Mouse (Mus musculus) hindbrain, embryonic 16.5 days (tissue): ENCODE data around the gene Mxra8. TPM values are rescaled to one million over a fixed set of nuclear protein-coding genes. Genes with fewer than 3 reads are reported as not detected.
A peak's percentile ranks its signal among the peaks of the same experiment; 100 is the strongest.

Source experiments
- ATAC-seq: fragments of 200-750 bp; cut with Nextera tagmentation; 2 replicates; pipeline ENCODE4 v1.8.0; 2017; ENCODE audit warnings: moderate TSS enrichment, moderate library complexity
- H3K27ac ChIP-seq: fragments of 300-500 bp; sonication (generic); 2 replicates; pipeline ENCODE4 v1.5.1; 2014; ENCODE audit warnings: low read depth, mild to moderate bottlenecking, control low read depth, low read length, moderate library complexity
- H3K27me3 ChIP-seq: fragments of 300-500 bp; sonication (generic); replicated peaks from 2 replicates; pipeline ENCODE4 v1.6.1; 2014; ENCODE audit warnings: low read length; ENCODE audit not compliant: control insufficient read depth, insufficient read depth
- H3K36me3 ChIP-seq: fragments of 300-500 bp; sonication (generic); 2 replicates; pipeline ENCODE4 v1.6.1; 2014; ENCODE audit warnings: mild to moderate bottlenecking, low read length, moderate library complexity, mixed read lengths; ENCODE audit not compliant: control insufficient read depth, insufficient read depth
- H3K4me1 ChIP-seq: fragments of 300-500 bp; sonication (generic); 2 replicates; pipeline ENCODE4 v1.6.1; 2014; ENCODE audit warnings: low read depth, low read length; ENCODE audit not compliant: control insufficient read depth, insufficient read depth
- H3K4me2 ChIP-seq: fragments of 300-500 bp; sonication (generic); 2 replicates; pipeline ENCODE4 v1.6.1; 2014; ENCODE audit warnings: mild to moderate bottlenecking, low read length, control low read depth, moderate library complexity
- H3K4me3 ChIP-seq: fragments of 300-500 bp; sonication (generic); 2 replicates; pipeline ENCODE4 v1.5.1; 2014; ENCODE audit warnings: mild to moderate bottlenecking, low read length, control low read depth, moderate library complexity
- H3K9ac ChIP-seq: fragments of 300-500 bp; sonication (generic); 2 replicates; pipeline ENCODE4 v1.6.1; 2014; ENCODE audit warnings: low read depth, mild to moderate bottlenecking, control low read depth, low read length, moderate library complexity
- H3K9me3 ChIP-seq: fragments of 300-500 bp; sonication (generic); 2 replicates; pipeline ENCODE4 v1.6.1; 2014; ENCODE audit warnings: mild to moderate bottlenecking, low read length, moderate library complexity; ENCODE audit not compliant: control insufficient read depth
- WGBS: fragments of 180-500 bp; shearing (Covaris S2); extraction: QIAGEN DNeasy Blood & Tissue Kit; methylation state at CpG from one replicate; pipeline ENCODE4 v1.1.7; 2014; 5-methylcytosine and 5-hydroxymethylcytosine counted together
- polyA plus RNA-seq: library from polyadenylated mRNA; unstranded; fragments of >200 nt; fragmentation: Nextera tagmentation; extraction: Ambion mirVana; gene quantifications from 2 replicates; pipeline ENCODE4 v1.2.1, GENCODE M21; 2015

Mxra8 gene
- polyA plus RNA-seq, 1 experiment from 2014 or later, result 35.7 TPM

- Histone ChIP-seq H3K36me3 (no peaks in the 10 kb centered on the region), H3K27ac (no peak overlapping the region), H3K4me2 (peak overlapping the region; percentile 65; the same call in 1 of the 2 replicates), H3K9ac (0 out of 2 replicates have a peak overlapping the region, but pooled peaks have one; percentile 23), H3K4me3 (no peak overlapping the region), H3K9me3 (no peaks in the 10 kb centered on the region), H3K4me1 (peaks cover 13% of the 10 kb centered on the region), H3K27me3 (no peaks in the 10 kb centered on the region)
- WGBS, result 38% methylated on average over 38 of the region's 38 CpGs
- ATAC-seq, result no peak
Measured at GRCm38 (mm10) chr4:155841651-155842270, 2.3 kb downstream of the Mxra8 start.

- WGBS, result 91% methylated on average over 5 of the region's 5 CpGs
- H3K9ac ChIP-seq, result no peak overlapping the region
- H3K27me3 ChIP-seq, result no peaks in the 10 kb centered on the region
- H3K4me3 ChIP-seq, result no peak overlapping the region
- no peak overlapping the region for H3K27ac ChIP-seq
- no peak overlapping the region for H3K4me2 ChIP-seq
- no peak for ATAC-seq
- H3K9me3 ChIP-seq, result no peaks in the 10 kb centered on the region
- no peaks in the 10 kb centered on the region for H3K36me3 ChIP-seq
- H3K4me1 ChIP-seq, result peaks cover 18% of the 10 kb centered on the region
Measured at GRCm38 (mm10) chr4:155843231-155843630, 3.8 kb downstream of the Mxra8 start.

DNA sequence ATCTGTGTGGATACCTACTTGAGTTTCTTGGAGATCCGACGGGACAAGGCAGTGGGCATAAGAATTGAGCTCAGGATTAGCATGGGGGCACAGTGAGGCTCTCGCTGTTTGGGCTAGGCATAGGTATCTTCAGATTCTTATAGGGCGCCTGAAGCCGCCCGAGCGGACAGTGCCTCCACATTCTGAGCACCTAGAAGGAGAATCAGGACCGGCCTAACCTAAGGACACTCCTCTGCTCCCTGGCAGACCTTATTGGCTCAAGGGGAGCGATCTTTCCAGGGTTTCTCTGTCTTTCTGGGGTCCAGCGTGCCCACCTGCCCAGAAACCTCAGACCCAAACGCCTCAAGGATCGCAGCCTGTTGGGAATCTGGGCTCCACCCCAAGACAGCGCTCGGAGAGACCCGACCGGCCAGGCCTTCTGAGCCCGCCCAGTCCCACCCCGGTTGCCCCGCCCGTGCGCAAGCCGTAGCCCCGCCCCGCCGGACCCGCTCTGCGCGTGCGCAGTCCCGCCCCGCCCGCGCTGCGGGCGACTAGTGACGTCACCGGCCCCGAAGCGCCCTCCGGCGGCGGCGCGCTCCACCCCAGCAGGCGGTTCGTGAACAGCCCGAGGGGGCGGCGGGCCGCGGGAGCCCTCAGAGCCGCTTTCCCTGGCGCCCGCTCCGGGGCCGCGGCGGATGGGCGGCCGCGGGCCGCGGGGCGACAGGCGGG lies 7.5 kb downstream of the Mxra8 start, which contains the start of gene Dvl1:
Gene Dvl1, plus strand, starts transcription at position 532 of the 708 bp plus-strand sequence.
- Histone ChIP-seq H3K9ac (peak within 1 kb of the TSS; percentile 99), H3K27me3 (no peaks in the 10 kb centered on the region), H3K9me3 (no peaks in the 10 kb centered on the region), H3K36me3 (no peaks in the 10 kb centered on the region), H3K4me3 (peak within 1 kb of the TSS; percentile 90), H3K4me2 (peak within 1 kb of the TSS; percentile 93), H3K27ac (peak within 1 kb of the TSS; percentile 85), H3K4me1 (peaks cover 38% of the 10 kb centered on the region)
- WGBS, result 3% methylated on average over 60 of the region's 65 CpGs
- ATAC-seq, result peak; percentile 90

DNA sequence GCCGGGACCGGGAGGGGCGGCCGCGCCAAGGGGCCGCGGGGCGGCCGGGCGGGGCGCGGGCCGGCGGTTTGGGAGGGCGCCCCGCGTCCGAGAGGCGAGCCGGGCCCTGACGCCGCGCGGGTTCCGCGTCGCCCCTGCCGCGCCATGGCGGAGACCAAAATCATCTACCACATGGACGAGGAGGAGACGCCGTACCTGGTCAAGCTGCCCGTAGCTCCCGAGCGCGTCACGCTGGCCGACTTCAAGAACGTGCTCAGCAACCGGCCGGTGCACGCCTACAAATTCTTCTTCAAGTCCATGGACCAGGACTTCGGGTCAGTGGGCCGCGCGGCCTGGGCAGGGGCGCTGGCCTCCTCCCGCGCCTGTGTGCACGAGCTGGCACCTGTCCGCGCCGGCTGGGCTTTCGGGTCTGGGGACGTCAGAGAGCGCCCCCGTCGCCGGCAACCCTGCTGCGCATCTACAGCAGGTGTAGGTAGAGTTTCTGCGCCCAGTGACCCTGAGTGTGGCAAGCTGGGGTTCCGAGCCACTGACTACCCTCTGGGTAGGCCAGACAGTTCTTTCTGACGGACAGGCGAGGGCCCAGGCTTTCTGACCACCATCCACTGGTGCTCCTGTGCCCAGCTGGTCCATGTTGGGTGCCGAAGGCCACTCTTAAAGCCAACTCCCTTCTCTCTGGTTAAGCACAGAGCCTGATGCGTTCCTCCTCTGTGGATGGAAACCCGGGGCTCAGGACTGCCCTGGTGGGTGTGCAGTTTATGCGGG lies 8.3 kb downstream of the Mxra8 start:
- H3K36me3 ChIP-seq, result no peaks in the 10 kb centered on the region; the same call in 1 of the 2 replicates
- 1% methylated on average over 60 of the region's 69 CpGs for WGBS
- peak overlapping the region; percentile 85 for H3K27ac ChIP-seq
- peak overlapping the region; percentile 99 for H3K9ac ChIP-seq
- H3K4me2 ChIP-seq, result peak overlapping the region; percentile 93
- H3K9me3 ChIP-seq, result no peaks in the 10 kb centered on the region
- ATAC-seq, result peak; percentile 4; the same call in 1 of the 2 replicates
- H3K27me3 ChIP-seq, result no peaks in the 10 kb centered on the region
- peaks cover 38% of the 10 kb centered on the region for H3K4me1 ChIP-seq
- peak overlapping the region; percentile 90 for H3K4me3 ChIP-seq

- peaks cover 38% of the 10 kb centered on the region for H3K4me1 ChIP-seq
- ATAC-seq, result no peak
- peak overlapping the region; percentile 99 for H3K9ac ChIP-seq
- H3K4me2 ChIP-seq, result peak overlapping the region; percentile 93
- H3K9me3 ChIP-seq, result no peaks in the 10 kb centered on the region
- peak overlapping the region; percentile 90 for H3K4me3 ChIP-seq
- 55% methylated on average over 7 of the region's 7 CpGs for WGBS
- no peak overlapping the region for H3K27ac ChIP-seq
- H3K36me3 ChIP-seq, result peaks cover 2% of the 10 kb centered on the region; the same call in 1 of the 2 replicates
- H3K27me3 ChIP-seq, result no peaks in the 10 kb centered on the region
Measured at GRCm38 (mm10) chr4:155848434-155849095, 9.1 kb downstream of the Mxra8 start.

- Histone ChIP-seq H3K9ac (peak overlapping the region; percentile 15; the same call in 1 of the 2 replicates), H3K36me3 (peaks cover 2% of the 10 kb centered on the region; the same call in 1 of the 2 replicates), H3K9me3 (no peaks in the 10 kb centered on the region), H3K27me3 (no peaks in the 10 kb centered on the region), H3K4me2 (peak overlapping the region; percentile 93), H3K4me3 (no peak overlapping the region; the same call in 1 of the 2 replicates), H3K4me1 (peaks cover 38% of the 10 kb centered on the region), H3K27ac (no peak overlapping the region)
- WGBS, result 95% methylated on average over 2 of the region's 2 CpGs
- ATAC-seq, result no peak
Measured at GRCm38 (mm10) chr4:155849391-155849790, 9.9 kb downstream of the Mxra8 start.

DNA sequence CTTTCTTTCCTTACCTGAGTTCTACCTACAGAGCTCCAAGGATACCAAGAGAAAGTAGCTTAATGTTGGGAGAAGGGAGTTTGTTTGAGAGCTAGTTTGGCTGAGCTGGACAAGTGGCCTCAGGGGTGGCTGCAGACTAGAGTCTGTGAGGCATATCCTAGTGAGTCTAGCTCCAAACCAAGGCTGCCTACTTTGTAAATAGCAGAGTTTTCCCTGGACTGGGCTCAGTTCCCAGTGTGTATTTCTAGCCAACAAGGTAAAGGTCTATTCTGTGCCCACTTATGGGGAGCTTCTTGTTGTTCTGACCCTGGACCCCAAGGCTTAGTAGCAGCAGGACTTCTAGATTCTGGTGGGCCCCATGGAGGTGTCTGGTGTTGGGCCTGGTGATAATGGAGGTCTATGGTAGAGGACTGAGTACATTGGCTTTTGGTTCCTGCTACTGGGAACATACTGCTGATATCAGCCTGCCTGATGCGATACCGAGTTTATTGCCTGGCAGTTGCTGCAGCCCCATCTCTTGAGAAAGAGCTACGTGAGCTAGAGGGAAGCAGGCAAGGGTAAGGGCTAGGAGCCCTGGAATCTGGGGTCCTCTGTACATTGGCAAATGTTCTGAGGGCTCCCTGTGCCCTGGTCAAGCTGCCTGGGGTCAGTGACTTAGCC lies 10.4 kb downstream of the Mxra8 start:
- Histone ChIP-seq H3K27ac (no peak overlapping the region), H3K9me3 (no peaks in the 10 kb centered on the region), H3K4me2 (peak overlapping the region; percentile 93; the same call in 1 of the 2 replicates), H3K4me1 (peaks cover 38% of the 10 kb centered on the region), H3K36me3 (peaks cover 6% of the 10 kb centered on the region), H3K27me3 (no peaks in the 10 kb centered on the region), H3K4me3 (no peak overlapping the region), H3K9ac (no peak overlapping the region)
- ATAC-seq, result no peak
- WGBS, result 92% methylated on average over 3 of the region's 3 CpGs

DNA sequence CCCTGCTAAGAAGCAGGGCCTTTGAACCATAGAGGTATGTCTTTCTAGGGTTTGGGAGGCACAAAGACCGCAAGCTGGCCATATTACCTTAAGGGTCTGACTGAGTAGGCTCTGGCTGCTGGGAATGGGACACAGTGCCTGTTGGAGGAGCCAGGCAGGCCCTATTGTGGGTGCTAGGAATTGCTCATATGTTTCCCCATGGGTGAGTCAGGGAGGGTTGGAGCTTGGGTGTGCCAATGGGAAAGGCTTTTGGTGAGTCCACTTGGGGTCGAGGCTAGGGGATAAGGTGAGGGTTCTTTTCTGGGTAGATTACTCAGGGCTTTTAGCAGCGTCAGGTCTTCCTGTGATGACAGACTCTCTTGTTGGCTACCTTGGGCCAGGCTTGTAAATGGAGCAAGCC lies 11.9 kb downstream of the Mxra8 start:
- no peak for ATAC-seq
- Histone ChIP-seq H3K27me3 (no peaks in the 10 kb centered on the region), H3K4me3 (no peak overlapping the region), H3K27ac (no peak overlapping the region), H3K9me3 (no peaks in the 10 kb centered on the region), H3K9ac (no peak overlapping the region), H3K4me2 (no peak overlapping the region), H3K36me3 (peaks cover 16% of the 10 kb centered on the region), H3K4me1 (peaks cover 38% of the 10 kb centered on the region)
- 96% methylated on average over 3 of the region's 3 CpGs for WGBS
